Mouse (Mus musculus) left cerebral cortex, postnatal 25 days (tissue): ENCODE data around the gene Gpr65. TPM values are rescaled to one million over a fixed set of nuclear protein-coding genes. Genes with fewer than 3 reads are reported as not detected.

Experiments
- total RNA-seq, 2 experiments: library from RNA; stranded (reverse); gene quantifications; 2 replicates each; pipeline ENCODE4 v1.2.3; 2021

Gpr65 gene
- total RNA-seq, 2 experiments from 2014 or later: not detected

Other genes with a start within 250 kb of the Gpr65 start
- gene Galc, start 9.2 kb upstream of the Gpr65 start, total RNA-seq: 10 to 100 TPM; 19.8 to 24.2 TPM